In genomic region chr4:57717354-57717753, GRCm38 (mm10) we compare ENCODE assay signal across 8 mouse cellular contexts. TPM values are rescaled to one million over a fixed set of nuclear protein-coding genes. Genes with fewer than 3 reads are reported as not detected.
DNase-seq lines count a peak whose midpoint lies in the region; ATAC-seq and TF ChIP-seq lines count a peak whose summit lies in the region.

Gene Akap2 (plus strand): TSS chr4:57717657.

- no peaks in the 10 kb centered on the region for H3K36me3 ChIP-seq in stomach, embryonic 14.5 days (ENCODE audit: control insufficient read depth, insufficient read depth, low read length)

- H3K4me1 ChIP-seq in stomach, embryonic 14.5 days (ENCODE audit: control insufficient read depth, insufficient read depth, low read length): no peaks in the 10 kb centered on the region

- H3K27me3 ChIP-seq in Patski: no peaks in the 10 kb centered on the region
- H3K27me3 ChIP-seq in stomach, embryonic 14.5 days (ENCODE audit: control insufficient read depth, insufficient read depth, low read length): no peaks in the 10 kb centered on the region

- no peak for DNase-seq in frontal cortex, adult 2 months (ENCODE audit: extremely low spot score in 1 of 2, low spot score in 1 of 2)
- DNase-seq in frontal cortex, postnatal 14 days (ENCODE audit: low spot score in 2 of 2): no peak
- DNase-seq in Patski (ENCODE audit: low read depth, low spot score): no peak
- no peak for DNase-seq in gonadal fat pad, adult 2 months (ENCODE audit: low read depth)
- DNase-seq in layer of hippocampus, postnatal 10 days (ENCODE audit: low spot score in 2 of 2): no peak
- DNase-seq in spleen, postnatal 36 days (ENCODE audit: low spot score in 2 of 2): no peak
- no peak for DNase-seq in right cerebral cortex, postnatal 25 days

- no peak for ATAC-seq in Patski
- ATAC-seq in stomach, embryonic 14.5 days (ENCODE audit: insufficient number of reproducible peaks, insufficient read depth, low FRiP score, low read depth): no peak

- TF ChIP-seq CTCF in Patski (IDR thresholded peaks at IDR 0.05): no peak

- no peak within 1 kb of the TSS for H3K27ac ChIP-seq in stomach, embryonic 14.5 days (ENCODE audit: low read length)

- WGBS in stomach, embryonic 14.5 days: 81% methylated on average over 9 of the region's 9 CpGs

- CTCF ChIA-PET in Patski (lab: Charles Lee): no interaction called here

- in situ Hi-C loops in Patski (cut with MboI; ENCODE audit: low pct_unique_long_range_greater_than_20kb): no loop called here

- POLR2A ChIA-PET in Patski (lab: Charles Lee): no interaction called here

- no peaks in the 10 kb centered on the region for H3K9me3 ChIP-seq in stomach, embryonic 14.5 days (ENCODE audit: control insufficient read depth, low read depth, low read length)

- no peak within 1 kb of the TSS for H3K9ac ChIP-seq in stomach, embryonic 14.5 days (replicated peaks; ENCODE audit: low read depth, low read length)

- H3K4me2 ChIP-seq in stomach, embryonic 14.5 days (replicated peaks; ENCODE audit: low read depth, low read length): no peak within 1 kb of the TSS

- no peak within 1 kb of the TSS for H3K4me3 ChIP-seq in stomach, embryonic 14.5 days (ENCODE audit: low read depth, low read length)

RNA-seq across cellular contexts. Expression of gene Akap2, which starts in this region (rescaled TPM):
- polyA plus RNA-seq in frontal cortex, adult 2 months (2012; rRNA removed): 22.0 and 22.8 TPM in 2 replicates
- polyA plus RNA-seq in Patski (2021): 99.3 TPM
- polyA plus RNA-seq in gonadal fat pad, adult 2 months (2012; rRNA removed): 35.1 and 58.6 TPM in 2 replicates
- total RNA-seq in layer of hippocampus, postnatal 10 days (2021): 10 to 100 TPM; 36.8 to 40.9 TPM
- 28.7 and 31.3 TPM in 2 replicates for polyA plus RNA-seq in stomach, embryonic 14.5 days (2014; fragmentation: Nextera tagmentation; extraction: Ambion mirVana)
